Mouse (Mus musculus) cerebellum, postnatal 4 days (tissue): ENCODE measurements around the gene Golt1b.

Experiments
- DNase-seq, 2 experiments: peaks; one replicate each; pipeline ENCODE4 v3.0.0; 2022; ENCODE audit warnings: low spot score in 2 of 2, mixed read lengths in 1 of 2

The Golt1b gene

DNA sequence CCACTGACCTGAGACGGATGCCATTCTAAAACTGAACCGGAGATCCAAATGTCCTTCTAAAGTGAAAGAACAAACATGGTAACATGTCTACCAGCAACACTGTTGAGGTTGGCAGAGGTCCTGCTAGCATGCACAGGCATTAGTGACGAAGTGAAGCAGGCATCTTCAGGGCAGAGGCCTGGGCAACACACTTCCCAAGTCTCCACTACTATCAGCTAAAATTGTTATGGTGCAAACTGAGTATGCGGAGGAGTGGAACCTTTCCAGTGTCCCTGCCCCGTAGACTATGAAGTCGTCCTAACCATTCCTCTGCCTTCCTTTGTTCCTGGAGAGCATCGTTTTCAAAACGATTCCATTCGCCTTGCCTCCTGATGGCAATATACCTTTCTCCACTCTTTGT is 2.5 kb upstream of the Golt1b start:
- no peak for DNase-seq

DNA sequence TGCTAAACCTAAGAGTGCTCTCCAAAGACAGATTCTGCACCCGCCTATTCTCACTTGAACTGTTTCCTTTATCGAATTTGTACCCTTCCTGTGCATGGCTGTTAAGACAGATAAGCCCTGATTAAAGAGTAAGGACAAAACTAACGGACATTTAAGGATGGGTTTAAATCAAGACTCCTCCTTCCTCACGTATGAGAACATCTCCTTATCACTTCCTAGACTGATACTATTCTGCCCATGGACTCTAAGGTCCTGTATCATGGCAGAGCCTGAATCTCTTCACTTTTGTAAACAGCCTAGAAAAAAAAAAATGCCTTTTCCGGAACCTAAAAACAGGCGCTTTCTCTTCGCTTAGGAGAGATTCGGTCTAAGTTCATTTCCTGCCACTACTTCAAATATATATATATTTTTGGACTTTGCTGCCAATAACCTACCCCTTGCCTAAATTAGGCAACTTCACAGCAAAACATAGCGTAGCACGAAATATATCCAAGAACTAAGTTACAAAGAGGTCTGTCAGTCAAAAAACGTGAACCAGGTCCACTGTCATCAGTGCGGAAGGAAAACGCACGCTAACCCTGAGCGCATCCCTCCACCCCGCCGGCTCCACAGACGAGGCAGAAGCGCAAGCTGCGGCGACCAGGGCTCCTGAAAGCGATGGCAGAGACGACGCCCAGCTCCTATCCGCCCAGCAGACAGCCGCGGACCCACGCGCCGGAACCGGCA is 573 bp upstream of the Golt1b start:
- no peak for DNase-seq

DNA sequence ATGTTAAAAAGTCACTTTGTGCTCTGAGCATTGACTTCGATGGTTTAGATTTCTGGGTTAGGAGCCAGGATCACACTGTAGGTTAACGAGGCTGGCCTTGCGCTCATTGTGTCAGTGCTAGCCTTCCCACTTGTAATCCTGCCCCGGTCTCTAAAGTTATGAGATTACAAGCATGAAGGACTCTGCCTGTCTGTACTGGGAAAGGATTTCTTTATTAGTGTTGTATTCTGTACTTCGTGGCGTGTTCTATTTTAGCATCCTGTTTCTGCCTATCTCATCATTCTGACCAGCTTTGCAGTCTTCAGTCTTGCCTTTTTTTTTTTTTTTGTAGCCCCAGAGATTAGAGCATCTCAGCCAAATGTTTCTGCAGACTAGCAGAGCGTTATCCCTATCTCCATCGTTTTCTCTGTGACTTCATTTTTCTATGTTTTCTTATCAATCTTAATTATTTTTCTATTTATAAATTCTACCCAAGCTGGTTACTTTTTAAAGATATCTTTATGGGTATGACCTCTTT is 792 bp downstream of the Golt1b start:
- DNase-seq, result no peak

DNA sequence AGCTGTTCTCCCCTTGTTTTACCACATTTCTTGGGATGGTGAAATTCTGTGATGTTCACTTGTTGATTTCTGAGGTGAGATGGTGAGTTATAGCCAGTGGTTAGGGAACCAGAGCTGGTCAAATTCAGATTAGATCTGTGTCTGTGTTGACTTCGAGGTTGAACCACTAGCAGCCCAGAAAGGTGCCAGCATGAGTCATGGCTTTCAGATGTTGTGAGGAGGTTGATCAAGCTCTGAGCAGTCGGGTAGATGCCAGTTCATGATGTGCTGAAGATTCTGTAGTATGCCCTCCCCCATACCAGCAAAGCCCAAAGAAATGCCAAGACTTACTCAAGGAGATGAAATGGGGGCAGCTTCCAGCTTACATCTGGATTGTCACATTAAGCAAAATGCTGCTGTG is 2.1 kb downstream of the Golt1b start:
- no peak for DNase-seq

DNA sequence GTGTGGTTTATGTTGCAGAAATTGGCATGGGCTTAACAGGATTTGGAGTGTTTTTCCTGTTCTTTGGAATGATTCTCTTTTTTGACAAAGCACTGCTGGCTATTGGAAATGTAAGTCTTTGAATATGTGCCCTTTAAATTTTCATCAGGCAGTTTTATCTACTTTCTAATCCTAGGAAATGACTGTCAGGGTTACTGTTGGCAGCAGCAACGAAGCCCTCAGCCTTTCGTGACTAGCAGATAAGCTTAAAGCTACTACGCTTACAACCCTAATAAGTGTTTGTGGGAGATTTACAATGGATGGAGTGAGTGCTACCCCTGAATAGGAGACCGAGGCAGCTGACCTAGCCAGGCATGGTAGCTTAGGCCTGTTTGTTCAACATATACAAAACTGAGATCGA is 5.3 kb downstream of the Golt1b start:
- no peak for DNase-seq

DNA sequence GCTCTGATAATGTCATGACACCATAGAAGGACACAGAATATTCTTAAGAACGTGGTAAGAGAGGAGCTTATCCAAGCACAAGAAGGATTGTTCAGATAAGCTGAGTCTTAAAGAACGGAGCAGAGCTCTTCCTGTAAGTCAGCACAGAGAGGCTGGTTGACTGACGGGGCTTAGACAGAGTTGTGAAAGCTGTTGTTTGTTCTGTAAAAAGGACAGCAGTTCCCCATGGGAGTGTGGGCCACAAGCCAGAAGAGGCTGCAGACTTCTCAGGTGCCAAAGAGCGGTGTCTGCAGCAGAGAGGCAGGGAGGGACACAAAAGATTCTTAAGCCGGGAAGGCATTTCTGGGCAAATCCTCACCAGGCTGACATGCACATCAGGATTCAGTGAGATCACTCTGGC is 7.6 kb downstream of the Golt1b start:
- no peak for DNase-seq

DNA sequence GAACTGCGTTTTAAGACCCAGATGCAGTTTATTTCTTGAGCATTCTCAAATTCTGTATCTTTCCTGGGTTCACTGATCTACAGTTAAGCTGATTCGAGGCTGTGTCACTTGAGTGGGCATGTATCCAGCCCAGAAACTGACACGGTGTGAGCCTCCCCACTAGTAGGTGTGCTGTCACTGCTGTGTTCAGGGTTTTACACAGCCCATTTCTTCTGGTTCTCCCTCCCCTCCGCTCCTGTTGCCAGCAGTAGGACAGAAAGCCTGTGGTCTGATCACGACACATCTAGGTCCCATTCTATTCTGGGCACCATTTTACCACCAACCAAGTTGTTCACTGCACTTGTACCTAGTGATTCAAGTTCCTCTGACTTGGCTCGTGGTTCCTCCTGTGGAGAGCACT is 8.7 kb downstream of the Golt1b start:
- DNase-seq, result no peak

DNA sequence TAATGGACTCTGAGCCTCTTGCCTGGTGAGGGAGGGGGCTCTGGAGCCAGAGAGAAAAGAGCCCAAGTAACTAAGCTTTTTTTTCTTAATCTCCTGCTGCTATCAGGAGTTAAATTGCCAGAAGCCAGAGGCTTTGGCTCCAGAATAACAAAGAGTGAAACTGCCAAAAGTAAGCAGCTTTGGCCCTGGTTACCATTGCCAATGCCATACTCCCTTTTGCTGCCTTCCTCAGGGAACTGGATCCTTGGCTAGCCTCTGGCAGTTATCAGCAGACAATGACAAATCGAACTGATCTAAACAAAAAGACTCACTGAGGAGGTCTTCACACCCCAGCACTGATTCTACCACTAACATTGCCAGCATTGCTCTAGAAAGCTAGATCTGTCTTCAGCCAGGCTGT is 24.1 kb downstream of the Golt1b start:
- DNase-seq, result no peak

DNA sequence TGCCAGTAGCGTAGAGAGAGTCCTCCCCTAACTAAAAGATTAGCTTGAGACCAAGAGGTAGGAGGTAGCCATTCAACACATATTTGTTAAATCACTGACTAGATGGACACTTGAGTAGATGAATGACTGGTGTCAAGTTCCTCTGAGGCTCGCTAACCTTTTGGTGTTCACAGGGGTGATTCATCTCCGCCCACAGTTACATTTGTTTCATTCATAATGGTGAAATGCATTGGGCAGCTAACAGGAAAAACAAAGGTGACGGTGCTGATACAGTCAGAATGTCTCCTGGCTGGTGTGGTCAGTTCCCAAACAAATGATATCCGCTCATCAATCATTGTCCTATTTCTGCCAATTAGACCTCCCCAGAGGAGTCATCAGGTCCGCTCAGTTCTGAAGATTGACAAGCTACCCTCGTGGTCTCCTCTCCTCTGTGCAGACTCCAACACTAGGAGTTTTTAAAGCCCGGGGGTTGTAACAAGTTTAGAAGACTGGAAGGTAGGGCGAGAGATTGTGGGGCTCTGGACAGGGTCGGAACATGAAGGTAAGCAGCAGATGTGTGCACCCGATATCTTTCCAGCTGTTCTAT is 26.0 kb downstream of the Golt1b start, which contains the start of gene Spx:
TSS of gene Spx (plus strand) at position 536 of the 586 bp plus-strand sequence.
- no peak for DNase-seq

DNA sequence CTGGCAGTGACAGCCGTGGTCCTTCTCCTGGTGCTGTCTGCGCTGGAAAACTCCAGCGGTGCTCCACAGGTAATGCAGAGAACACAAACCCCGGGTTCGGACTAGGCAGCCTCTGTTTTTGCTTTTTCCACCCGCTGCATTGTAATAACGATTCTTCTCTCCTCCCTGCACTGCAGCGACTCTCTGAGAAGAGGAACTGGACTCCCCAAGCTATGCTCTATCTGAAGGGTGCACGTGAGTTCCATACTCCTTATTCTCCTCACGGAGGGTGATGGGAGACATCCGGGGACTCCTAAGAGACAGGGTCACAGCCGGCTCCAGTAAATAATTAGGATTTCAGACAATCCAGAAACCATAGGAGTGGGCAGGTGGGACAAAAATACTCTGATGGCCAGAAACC is 26.8 kb downstream of the Golt1b start:
- DNase-seq, result no peak

DNA sequence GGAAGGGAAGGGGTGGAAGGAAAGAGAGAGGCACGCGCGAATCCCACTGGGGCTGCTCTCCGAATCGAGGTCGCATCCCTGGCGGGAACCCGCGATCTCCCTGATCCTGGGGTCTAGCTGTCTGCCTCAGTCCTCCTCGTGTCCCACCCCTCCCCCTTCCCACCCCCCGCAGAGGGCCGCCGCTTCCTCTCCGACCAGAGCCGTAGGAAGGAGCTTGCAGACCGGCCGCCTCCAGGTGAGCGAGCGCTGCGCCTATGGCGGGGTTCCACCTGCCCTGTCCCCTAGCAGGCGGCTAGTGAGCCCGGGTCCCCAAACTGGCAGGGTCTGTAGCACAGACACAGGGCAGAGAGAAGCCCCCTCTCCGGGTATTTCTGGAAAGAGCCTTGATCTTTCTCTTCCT is 27.6 kb downstream of the Golt1b start:
- no peak for DNase-seq

DNA sequence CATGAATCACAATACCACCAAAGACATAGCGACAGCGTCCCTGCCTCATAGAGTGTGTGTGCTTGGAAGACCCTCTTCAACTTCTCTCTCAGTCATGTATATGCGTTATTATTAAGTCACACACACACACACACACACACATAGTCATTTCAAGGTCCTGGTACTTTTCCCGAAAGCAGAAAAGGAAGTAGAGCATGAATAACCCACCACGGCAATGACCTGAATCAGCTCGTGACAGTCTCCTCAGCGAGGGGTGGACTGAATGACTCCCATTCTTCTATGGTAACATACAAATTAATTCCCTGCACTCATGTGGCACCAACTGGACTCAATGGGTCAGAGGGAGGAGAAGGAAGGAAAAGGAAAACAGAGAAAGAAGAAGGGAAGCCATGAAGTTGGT is 38.0 kb downstream of the Golt1b start:
- no peak for DNase-seq

DNA sequence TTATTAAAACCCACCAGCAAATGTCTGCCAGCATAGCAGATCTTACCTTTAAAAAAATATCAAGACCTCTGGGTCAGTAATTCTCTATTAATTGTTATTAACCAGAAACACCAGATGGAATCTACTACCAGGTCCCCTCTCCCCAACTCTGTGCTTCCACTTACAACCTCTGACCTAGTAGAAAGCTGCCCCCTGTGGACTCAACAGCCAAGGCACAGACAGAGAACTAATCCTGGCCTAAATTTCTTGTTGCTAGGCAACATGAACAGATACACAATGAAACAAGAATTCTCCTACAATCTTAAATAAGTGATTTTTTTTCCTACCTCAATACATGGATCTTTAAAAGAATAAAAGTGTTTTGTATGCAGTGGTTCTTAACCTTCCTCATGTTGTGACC is 42.1 kb downstream of the Golt1b start:
- DNase-seq, result no peak

DNA sequence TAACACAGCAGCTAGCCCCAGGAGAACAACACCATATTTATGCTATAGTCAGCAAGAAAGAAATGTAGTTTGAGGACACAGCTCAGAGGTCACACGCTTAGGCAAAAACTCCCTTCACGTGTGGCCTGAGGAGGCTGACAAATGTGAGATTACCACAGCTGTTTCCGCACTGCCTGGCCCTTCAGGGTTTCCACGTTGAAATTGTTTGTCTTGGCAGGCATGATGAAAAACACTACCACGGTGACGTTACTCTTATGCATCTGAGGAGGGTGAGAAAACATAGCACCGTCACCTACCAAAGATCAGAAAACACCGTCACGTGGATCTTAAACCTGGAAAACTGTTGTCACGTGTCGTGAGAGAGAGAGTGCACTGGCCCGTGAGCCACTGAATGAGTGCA is 64.4 kb downstream of the Golt1b start:
- DNase-seq, result no peak

DNA sequence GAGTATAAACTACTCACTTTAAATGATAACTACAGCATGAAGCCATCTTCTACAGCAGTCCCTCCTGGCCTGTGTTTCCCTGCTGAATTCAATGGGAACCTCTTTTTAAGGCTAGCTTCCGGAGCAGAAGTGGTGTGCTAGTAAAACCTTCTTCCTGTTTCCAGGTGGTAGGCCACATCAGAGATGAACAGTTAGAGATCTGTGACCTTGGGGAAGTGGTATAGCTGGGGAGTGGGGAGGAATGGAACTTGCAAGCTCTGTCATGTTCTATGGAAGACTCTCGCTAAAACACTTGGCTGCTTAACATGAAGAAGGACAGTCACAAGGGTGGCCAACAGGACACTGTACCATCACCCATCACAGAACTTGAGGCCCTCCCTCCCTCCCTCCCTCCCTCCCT is 66.3 kb downstream of the Golt1b start:
- no peak for DNase-seq
